Mouse (Mus musculus): ENCODE data around the gene Tmem178b.

DNA sequence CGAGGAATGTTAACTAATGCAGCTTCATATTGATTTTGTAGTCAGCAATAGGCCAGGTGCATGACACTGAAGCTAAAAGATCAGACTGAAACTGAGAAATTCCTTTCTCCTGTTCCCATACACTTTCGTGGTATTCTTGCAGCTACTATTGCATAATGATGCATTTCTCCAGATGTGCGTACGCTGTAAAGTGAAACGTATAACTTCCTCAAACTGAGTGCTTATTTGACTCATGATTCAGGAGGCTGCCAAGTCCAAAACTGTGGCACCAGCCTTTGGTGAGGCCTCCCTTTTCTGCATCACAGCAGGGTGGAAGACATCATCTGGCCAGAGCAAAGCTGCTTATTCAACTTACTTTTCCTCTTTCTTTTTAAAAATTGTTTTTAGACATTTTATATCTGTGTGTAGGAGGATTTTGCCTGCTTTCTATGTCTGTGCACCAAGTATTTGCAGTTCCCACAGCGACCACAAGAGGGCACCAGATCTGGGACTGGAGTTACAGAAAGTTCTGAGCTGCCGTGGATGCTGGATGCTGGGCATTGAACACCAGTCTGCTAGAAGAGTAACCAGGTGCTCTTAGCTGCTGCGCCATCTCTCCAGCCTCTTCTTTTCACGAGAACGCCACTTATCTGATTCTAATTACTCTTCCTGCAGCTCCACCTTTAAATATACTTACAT, 362.9 kb downstream of the Tmem178b start:
- TF ChIP-seq CTCF (IDR thresholded peaks at IDR 0.05), result peak; percentile 96
- no peak for TF ChIP-seq POLR2A (IDR thresholded peaks at IDR 0.05; ENCODE audit: insufficient read depth, low read depth, low read length)
- no peak for TF ChIP-seq EP300 (IDR thresholded peaks at IDR 0.05; ENCODE audit: insufficient read depth, low read depth, low read length)

All from heart, adult 2 months (tissue).